Mouse (Mus musculus): Measurements from ENCODE around the gene Tnpo1. TPM values are rescaled to one million over a fixed set of nuclear protein-coding genes. Genes with fewer than 3 reads are reported as not detected.
A peak's percentile ranks its signal among the peaks of the same experiment; 100 is the strongest.

The Tnpo1 gene
- total RNA-seq, 2 experiments from 2014 or later = 73.0 to 73.3 TPM

DNA sequence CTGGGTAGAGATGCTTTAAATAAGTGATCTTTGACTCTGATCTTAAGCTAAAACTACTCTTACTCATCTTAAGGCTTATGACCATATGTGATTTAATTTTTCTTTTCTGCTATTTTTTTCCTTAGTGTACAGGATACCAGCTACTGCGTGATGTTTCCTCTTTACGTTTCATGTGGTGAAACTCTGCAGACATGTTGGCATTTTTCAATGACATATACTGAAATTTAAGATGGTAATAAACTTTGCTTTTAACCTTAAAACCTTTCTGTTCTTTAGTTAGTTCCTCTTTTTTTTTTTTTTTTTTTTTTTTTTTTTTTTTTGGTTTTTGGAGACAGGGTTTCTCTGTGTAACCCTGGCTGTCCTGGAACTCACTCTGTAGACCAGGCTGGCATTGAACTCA lies 2.7 kb upstream of the Tnpo1 start:
- intact Hi-C loops (cut with DNase I) = loop anchor here (5.0 to 10.0 kb wide), 4 partner anchors 38 to 163 kb away; no protein-coding TSS in a partner anchor

DNA sequence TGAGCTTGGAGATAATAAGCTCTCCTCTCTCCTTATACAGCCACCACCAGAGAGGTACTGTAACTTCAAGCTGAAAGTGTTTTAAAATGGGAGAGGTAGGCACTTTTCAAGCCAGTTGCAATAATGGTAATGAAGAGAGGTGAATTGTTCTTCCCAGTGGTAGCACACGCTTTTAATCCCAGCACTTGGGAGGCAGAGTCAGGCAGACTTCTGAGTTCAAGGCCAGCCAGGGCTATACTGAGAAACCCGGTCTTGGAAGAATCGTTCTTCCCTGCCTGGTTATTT lies 716 bp upstream of the Tnpo1 start:
- intact Hi-C loops (cut with DNase I) = loop anchor here (5.0 to 10.0 kb wide), 4 partner anchors 40 to 165 kb away; no protein-coding TSS in a partner anchor
- no peak for DNase-seq (ENCODE audit: low spot score)

More for the DNA sequence above, 2.7 kb upstream of the Tnpo1 start:
- no peak for DNase-seq (ENCODE audit: low spot score)

DNA sequence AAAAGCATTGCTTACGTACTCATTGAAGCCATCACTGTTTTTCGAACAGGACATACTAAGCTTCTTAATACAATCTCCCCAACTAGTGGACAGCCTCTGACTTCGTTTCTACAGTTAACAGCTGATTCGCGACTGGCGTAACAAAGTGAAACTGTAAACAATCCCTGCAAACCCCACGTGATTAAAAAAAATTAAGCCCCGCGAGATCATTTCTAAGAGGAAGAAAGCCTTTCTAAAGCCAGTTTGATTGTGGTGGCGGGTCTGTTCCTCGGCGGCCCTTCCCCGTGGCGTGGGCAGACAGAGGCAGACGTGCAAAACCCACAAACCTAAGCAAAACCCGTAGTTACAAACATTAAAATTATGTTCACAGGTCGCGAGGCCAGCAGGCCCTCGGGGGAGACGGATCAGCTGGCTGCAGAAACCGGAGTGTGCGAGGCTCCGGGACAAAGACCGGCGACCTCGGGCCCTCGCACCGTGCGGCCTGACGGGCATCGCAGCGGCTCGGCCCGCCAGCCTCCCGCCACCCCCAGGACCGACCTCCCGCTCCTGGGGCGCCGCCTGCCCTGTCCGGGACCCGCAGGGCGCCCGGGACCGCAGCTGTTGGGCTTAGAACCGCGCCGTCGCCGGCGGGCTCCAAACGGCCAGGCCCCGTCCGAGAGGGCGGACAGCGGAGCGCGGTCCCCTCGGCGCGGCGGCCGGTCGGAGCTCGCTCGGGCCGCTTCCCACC lies 535 bp downstream of the Tnpo1 start:
- peak; percentile 28 for DNase-seq (ENCODE audit: low spot score)
- intact Hi-C loops (cut with DNase I) = loop anchor here (2.0 to 10.0 kb wide), 5 partner anchors 35 to 167 kb away; no protein-coding TSS in a partner anchor

DNA sequence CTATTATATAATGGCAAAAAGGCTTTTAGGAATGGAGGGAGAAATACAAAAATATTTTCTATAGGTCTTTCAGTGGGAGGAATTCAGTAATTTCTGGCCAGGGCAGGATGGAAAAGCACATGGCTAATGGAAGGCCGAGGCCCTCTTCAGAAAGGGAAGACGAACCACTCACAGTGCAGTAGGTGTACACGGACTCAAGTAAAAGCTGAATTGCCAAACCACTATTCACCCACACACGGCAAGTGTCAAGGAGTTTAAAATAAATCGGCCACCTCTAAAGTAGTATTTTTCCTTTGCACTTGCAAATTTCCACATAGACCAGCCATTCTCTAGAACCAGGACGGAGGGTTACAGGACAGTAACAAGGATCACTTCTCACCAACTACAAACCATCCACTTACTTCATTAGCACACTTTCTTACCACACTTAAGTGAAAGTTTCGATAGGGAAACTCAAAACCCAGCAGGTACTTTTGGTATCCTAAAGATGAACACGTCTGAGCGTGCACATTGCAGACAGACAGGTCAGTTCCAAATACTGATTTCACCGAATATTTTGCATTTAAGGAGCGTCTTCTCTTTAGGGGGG lies 1.2 kb downstream of the Tnpo1 start:
- DNase-seq (ENCODE audit: low spot score) = no peak
- intact Hi-C loops (cut with DNase I) = loop anchor here (2.0 to 10.0 kb wide), 5 partner anchors 34 to 167 kb away; no protein-coding TSS in a partner anchor

DNA sequence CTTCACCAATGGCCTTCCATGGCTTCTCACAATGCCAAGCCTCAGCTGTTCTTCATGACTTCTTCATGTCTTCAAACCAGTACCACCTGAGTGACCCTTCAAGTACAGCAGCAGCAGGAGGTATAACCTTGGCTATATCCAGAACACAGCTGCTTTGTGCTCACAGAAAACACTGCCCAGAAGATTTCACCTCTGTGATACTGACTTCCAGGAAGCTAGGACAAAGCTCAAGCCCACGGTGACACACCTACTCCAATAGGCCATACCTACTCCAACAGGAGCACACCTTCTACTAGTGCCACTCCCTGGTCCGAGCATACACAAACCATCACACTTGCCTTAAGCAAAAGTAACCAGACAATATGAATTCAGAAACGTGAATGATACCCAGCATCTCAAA lies 3.4 kb downstream of the Tnpo1 start:
- DNase-seq (ENCODE audit: low spot score) = no peak
- intact Hi-C loops (cut with DNase I) = loop anchor here (10.0 kb wide), 1 partner anchor 48 kb away; no protein-coding TSS in a partner anchor

DNA sequence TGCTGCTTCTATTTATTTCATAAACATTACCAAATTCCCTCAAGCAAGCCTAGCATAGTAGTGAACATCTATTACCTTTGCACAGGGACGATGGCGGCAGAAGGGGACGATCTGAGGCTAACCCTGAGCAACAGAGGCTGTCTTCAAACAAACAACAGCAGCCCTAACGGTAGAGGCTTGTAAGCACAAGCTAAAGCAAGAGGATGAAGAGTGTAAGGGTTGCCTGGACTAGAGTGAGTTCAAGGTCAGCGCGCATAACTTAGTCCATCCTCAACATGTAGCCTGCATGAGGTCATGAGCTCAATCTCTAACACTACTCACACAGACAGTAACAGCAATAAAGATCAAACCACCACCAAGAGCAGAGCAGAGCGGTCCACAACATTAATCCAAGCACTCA lies 4.9 kb downstream of the Tnpo1 start:
- intact Hi-C loops (cut with DNase I) = loop anchor here (10.0 kb wide), 1 partner anchor 46 kb away; no protein-coding TSS in a partner anchor
- DNase-seq (ENCODE audit: low spot score) = no peak

DNA sequence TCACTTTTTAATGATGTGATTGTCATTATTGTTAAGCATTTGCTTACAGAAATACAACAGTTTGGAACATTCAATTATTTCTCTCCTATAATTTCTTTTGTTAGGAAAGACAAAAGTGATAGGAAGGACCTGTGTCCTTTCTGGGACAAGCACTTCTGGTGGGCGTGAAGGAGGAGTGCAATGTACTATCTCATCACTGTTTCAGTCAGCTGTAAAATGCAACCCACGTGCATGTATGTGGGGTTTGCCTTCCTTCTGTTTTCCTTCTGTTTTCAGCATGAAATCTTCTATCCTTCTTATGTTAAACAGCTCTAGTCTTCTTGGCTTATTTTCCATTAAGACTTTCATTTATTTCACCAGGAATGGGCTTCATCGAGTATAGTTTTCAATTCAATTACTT lies 5.9 kb downstream of the Tnpo1 start:
- intact Hi-C loops (cut with DNase I) = loop anchor here (10.0 kb wide), 1 partner anchor 45 kb away; no protein-coding TSS in a partner anchor

DNA sequence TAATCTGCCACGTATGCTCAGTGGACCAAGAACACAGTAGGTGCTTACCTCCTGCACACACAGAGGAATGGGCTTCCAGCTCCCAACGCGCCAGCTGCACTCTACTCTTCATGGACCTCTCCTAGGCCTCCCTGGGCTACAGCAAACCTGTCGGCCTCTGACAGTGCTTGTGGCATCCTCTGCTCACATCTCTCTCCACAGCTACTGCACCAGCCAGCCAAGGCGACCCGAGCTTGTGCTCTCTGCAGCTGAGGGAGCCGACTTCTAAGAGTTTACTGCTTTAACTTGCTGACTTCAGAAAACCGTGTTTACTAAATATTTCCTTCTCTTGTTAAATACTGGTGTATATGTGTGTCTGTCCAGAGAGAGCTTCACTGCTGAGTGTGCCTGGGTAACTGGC lies 6.5 kb downstream of the Tnpo1 start:
- DNase-seq (ENCODE audit: low spot score) = no peak
- intact Hi-C loops (cut with DNase I) = loop anchor here (10.0 kb wide), 1 partner anchor 45 kb away; no protein-coding TSS in a partner anchor

More for the DNA sequence above, 5.9 kb downstream of the Tnpo1 start:
- DNase-seq (ENCODE audit: low spot score) = no peak

DNA sequence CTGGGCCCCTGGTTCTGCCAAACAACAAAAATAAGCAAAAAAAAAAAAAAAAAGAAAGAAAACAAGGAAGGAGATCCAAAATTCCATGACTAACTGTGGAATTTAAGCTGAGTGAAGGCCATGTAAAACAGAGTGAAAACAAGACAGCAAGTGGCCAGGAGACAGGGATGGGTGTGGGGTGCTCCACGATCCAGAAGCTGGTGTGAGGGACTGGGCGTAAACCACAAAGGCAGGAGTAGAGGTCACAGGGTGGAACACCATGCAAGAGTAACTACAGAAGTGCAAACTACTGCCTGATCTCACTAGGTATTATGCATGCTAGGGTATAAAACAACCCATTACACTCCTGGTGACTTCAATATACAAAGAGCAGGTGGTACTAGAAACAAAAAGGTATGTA lies 8.3 kb downstream of the Tnpo1 start:
- intact Hi-C loops (cut with DNase I) = no loop called here
- DNase-seq (ENCODE audit: low spot score) = peak; percentile 25

DNA sequence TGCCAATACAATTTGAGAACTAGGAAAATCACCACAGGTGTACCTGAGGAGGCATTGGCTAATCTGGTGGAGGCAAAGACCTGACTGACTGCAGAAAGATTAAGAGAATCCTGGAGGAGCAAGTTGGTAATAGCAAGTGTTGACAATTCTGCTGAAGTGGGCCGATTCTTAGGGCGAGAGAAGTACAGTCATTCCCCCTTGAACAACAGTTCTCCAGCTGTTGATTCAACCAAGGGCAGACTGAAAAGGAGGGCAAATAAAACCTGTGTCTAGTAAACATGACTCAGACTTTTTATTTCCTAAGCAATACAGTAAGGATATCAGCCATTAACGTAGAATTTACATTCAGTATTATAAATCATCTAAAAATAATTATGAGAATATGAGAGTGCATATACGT lies 10.6 kb downstream of the Tnpo1 start:
- intact Hi-C loops (cut with DNase I) = no loop called here
- DNase-seq (ENCODE audit: low spot score) = no peak

DNA sequence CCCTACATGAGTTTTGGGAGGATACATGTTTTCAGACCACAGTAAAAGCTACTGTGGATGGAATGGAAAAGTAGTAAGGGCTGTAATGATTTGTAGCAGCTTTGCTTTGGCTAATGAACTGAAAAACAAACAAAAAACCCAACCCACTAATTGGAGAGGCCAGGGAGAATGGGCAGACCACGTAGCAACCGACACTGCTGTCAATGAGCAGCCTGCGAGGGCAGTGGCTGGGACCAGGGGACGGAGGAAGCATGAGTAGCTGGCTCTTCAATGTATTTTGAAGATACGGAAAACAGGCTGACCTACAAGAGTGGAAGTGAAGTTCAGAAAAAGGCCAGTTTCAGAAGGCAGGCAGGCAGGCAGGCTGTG lies 11.4 kb downstream of the Tnpo1 start:
- DNase-seq (ENCODE audit: low spot score) = no peak
- intact Hi-C loops (cut with DNase I) = no loop called here

DNA sequence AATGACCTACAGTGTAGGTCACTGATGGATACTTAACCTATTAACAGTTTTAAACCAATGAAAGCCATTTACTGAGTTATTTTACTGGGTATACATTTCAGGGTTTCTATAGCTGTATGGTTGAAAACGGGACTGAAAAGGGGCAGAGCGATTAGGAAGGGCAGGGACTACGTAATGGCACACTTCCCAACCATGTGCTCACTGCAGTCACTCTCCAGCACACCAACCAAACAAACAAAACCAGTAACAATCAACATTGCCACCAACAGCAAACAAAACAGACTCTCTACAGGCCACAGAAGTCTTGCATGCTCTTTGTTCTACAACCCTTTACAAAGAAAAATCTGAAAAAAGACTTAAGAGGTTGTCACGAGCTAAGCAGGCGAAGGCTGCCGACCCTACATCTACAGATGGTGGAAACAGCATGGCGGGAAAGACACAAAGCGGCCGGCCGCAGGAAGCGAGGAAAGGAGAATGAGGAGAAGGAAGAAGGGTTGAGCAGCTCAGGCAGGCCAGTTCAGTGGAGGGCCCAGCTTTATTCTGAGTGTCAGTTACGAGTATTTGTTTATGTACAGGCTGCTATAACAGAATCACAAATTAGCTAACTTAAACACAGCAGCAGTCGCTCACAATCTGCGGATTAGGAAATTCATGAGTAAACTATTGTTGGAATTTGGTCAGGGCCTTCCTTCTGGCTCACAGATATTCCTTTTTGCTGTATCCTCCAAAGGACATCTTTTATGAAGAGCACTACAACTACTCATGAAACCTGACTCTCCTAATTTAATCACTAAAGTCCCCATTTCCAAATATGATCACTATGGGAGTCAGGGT lies 12.0 kb downstream of the Tnpo1 start:
- intact Hi-C loops (cut with DNase I) = no loop called here
- DNase-seq (ENCODE audit: low spot score) = no peak

DNA sequence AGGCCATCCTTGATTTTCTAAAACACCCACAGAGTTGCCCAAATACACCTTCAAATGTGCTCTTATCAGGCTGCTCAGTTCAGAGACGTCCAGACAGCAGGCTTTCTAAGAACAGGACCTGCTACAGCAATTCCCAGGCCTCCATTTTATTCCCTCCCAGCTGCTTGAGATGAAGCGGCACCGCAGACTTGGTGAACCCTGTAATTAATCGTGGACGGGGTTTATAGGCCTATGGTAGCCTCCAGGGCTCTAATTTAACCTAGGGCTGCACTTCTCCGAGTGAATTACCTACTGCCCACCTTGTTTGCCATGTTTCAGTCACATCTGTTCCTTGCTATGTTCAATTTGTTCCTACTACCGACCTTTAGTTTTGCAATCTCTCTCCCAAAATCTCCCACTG lies 13.0 kb downstream of the Tnpo1 start:
- DNase-seq (ENCODE audit: low spot score) = no peak
- intact Hi-C loops (cut with DNase I) = no loop called here

DNA sequence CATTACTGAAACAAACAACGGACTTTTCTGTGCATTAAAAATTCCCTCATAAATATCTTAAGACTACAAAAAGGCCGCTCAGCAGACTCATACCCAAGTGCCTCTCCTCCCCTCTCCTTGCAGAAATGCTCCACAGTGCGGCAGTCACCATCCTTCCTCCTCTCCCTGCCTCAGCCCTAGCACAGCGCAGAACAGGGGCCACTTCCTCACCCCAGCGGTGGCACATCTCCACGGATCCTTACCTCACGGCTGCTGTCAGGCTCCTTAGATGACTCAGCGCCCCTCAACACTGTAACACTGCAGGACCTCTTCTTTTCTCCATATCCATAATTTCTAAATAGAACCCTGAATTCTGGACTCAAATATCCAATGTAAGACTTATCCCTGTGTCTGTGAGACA lies 13.6 kb downstream of the Tnpo1 start:
- intact Hi-C loops (cut with DNase I) = no loop called here
- DNase-seq (ENCODE audit: low spot score) = no peak

DNA sequence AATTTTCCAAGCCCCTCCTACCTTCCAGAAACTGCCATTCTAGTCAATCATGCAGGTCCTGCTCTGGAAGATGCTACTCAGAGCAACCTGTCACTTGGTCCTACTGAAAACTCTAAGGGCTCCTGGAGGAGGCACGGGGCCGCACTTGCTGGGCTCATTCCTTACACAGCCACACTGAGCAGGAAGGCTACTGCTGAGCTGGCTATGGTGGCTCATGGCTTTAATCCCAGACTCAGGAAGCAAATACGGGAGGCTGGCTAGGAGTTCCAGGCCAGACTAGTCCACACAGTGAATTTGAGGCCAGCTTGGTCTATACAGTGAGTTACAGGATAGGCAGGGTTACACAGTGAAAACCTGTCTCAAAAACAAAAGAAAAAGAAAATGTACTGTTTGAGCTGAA lies 15.4 kb downstream of the Tnpo1 start:
- no peak for DNase-seq (ENCODE audit: low spot score)
- intact Hi-C loops (cut with DNase I) = no loop called here

DNA sequence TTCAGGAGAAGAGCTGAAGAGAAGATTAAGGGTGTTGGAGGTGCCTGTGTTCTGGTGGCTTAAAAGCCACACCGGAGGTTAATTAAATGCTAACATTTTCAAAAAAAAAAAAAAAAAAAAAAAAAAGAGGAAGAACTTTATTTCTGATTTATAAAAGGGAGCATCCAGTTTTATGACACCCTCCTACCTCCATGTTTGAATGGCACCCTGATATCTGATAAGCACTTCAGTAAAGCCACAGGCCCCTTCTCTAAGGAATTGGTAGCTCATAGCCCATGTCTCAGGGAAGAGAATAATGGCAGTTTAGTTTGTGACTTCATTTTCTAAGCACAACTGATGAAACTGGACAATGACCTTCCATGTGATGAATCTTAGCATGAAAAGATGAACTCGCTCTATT lies 21.6 kb downstream of the Tnpo1 start:
- intact Hi-C loops (cut with DNase I) = no loop called here
- no peak for DNase-seq (ENCODE audit: low spot score)

DNA sequence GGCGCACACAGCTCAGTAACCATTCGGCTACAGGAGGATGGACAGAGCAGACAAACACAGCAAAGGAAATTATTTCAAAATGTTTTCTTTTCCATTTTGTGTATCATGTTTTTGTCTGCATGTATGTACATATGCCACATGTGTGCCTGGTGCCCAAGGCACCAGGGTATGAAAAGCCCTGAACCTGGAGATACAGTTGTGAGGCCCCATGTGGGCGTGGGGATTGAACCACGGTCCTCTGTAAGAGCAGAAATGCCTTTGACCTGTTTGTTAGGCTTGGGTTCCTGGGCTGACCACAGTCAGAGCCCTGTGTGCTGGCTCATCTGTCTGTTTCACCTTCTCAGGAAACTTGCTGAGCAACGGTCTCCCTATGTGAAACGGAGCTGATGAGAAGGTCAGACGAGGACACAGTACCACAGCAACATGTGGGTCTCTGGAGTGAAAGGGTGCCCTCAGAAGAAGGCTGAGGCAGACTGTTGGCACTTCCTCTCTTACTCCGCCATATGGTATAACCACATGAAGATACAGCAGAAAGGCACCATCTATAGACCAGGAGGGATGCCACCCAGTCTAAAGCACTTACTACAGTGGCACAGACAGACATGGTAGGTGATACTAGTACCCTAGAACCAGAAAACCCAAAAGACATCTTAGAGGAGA lies 23.7 kb downstream of the Tnpo1 start:
- DNase-seq (ENCODE audit: low spot score) = no peak
- intact Hi-C loops (cut with DNase I) = no loop called here

DNA sequence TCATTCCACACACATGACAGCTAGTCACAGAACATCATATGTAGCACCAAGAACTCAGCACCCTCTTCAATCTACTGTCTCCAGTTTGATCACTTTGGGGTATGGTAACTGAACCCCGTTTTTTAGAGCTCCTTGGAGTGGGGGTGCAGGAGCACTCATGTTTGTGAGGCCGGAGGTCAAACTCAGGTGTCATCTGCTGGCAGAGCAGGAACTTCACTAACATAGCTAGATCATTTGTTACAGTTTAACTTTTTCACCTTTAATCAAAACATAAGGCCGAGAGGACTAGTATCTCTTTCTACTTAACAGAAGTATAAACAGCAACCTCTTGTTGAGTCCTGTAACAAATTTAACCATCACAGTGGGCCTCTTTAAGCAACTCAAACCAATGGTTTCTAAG lies 26.6 kb downstream of the Tnpo1 start:
- intact Hi-C loops (cut with DNase I) = no loop called here
- DNase-seq (ENCODE audit: low spot score) = no peak

DNA sequence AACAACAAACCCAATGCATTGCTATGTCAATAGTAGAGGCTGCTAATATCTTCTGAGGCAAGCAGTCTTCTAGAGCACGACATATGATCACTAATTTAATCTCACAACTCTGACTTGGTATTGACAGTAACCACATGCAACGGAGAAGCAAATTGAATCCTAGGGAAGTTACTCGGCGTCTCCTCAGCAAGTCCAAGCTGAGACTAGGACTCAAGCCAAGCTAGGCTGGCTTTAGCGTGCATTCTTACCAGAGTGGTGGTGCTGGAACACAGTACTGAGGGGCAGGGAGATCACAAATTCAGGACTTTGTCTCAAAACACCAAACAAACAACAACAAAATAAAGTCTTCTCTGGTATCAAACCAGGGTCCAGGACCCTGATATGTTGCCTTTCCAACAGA lies 28.6 kb downstream of the Tnpo1 start:
- DNase-seq (ENCODE audit: low spot score) = no peak

DNA sequence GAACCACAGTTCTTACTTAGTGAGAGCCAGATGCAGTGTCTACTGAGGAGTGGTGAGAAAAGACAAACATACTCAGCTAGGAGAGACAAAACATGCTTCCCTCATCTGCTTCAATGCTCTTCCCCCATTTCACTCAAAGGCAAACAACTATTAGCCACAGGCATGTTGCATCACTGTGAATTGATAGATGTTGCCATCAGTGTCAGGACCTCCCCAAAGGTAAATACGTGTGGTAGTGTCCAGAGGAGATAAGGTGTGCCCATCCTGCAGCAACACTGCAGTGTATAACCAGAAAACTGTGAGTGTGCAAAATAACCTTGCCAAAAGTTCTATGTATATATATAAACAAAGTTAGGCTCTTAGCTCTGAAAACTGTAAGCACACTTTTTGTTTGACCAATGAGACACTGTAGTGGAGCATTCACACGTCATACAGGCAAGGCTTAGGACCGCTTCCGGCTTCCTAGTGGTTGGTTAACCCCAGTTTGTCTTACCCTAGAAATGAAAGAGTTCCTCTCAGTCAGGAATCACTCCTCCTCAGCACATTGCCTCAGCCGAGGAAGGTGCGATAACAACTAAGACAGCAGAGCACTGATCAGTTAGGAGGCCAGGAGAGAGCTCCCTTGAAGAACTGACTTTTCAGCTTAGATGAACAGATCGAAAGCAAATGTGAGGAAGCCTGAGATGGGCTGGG lies 29.6 kb downstream of the Tnpo1 start:
- intact Hi-C loops (cut with DNase I) = no loop called here
- no peak for DNase-seq (ENCODE audit: low spot score)

More for the DNA sequence above, 28.6 kb downstream of the Tnpo1 start:
- intact Hi-C loops (cut with DNase I) = no loop called here

All from heart, postnatal 25 days (tissue).